In genomic region chr11:110366902-110367301, GRCm38 (mm10) we compare ENCODE assay signal across 17 mouse cellular contexts. TPM values are rescaled to one million over a fixed set of nuclear protein-coding genes. Genes with fewer than 3 reads are reported as not detected.
A peak's percentile ranks its signal among the peaks of the same experiment; 100 is the strongest.
DNase-seq lines count a peak whose midpoint lies in the region; ATAC-seq lines count a peak whose summit lies in the region.
"Had no signal": no experiment of that assay in that cellular context is flagged by ENCODE, and none has a peak within 500 bp of the region (broad histone marks: within the 10 kb centered on the region; RNA-seq: fewer than 3 reads in every experiment).

No protein-coding gene starts in this region.

- H3K27me3 ChIP-seq in liver, embryonic 11.5 days (replicated peaks; ENCODE audit: control insufficient read depth, insufficient read depth, low read length), result no peaks in the 10 kb centered on the region
- no peaks in the 10 kb centered on the region for H3K27me3 ChIP-seq in liver, embryonic 16.5 days (ENCODE audit: control insufficient read depth, insufficient read depth, low read depth, low read length)
- H3K27me3 ChIP-seq in hindbrain, embryonic 10.5 days (ENCODE audit: insufficient read depth, poor library complexity, severe bottlenecking), result no peaks in the 10 kb centered on the region
- H3K27me3 ChIP-seq: embryonic facial prominence, embryonic 13.5 days; forebrain, embryonic 12.5 days; heart, embryonic 12.5 days; neural tube, embryonic 13.5 days had no signal

- H3K4me1 ChIP-seq in liver, embryonic 11.5 days (replicated peaks; ENCODE audit: control insufficient read depth, insufficient read depth, low read length), result peaks cover 4% of the 10 kb centered on the region; the same call in 1 of the 2 replicates
- H3K4me1 ChIP-seq in liver, embryonic 16.5 days (ENCODE audit: control insufficient read depth, low read depth, low read length), result no peaks in the 10 kb centered on the region
- H3K4me1 ChIP-seq in hindbrain, embryonic 10.5 days (replicated peaks), result peaks cover 7% of the 10 kb centered on the region
- H3K4me1 ChIP-seq: heart, embryonic 12.5 days had no signal

- no peak overlapping the region for H3K9ac ChIP-seq in liver, embryonic 11.5 days (ENCODE audit: low read depth, low read length)
- no peak overlapping the region for H3K9ac ChIP-seq in liver, embryonic 16.5 days (ENCODE audit: low read depth, low read length)
- H3K9ac ChIP-seq: embryonic facial prominence, embryonic 13.5 days; forebrain, embryonic 12.5 days; heart, embryonic 12.5 days; neural tube, embryonic 13.5 days had no signal

- ATAC-seq in CD4-positive, CD25-positive, alpha-beta regulatory T cell, adult 4 months, result no peak
- ATAC-seq in liver, embryonic 11.5 days (replicated peaks; ENCODE audit: low FRiP score), result no peak
- no peak for ATAC-seq in liver, embryonic 16.5 days (ENCODE audit: low read depth)
- ATAC-seq: intestine, embryonic 16.5 days; midbrain, embryonic 16.5 days had no signal

- H3K27ac ChIP-seq in liver, embryonic 11.5 days (ENCODE audit: low read depth, low read length), result no peak overlapping the region
- H3K27ac ChIP-seq in liver, embryonic 16.5 days (ENCODE audit: low read length), result peak overlapping the region; percentile 52
- H3K27ac ChIP-seq in hindbrain, embryonic 10.5 days, result no peak overlapping the region
- H3K27ac ChIP-seq: embryonic facial prominence, embryonic 13.5 days; forebrain, embryonic 12.5 days; macrophage; neural tube, embryonic 13.5 days had no signal

- no peaks in the 10 kb centered on the region for H3K9me3 ChIP-seq in liver, embryonic 11.5 days (ENCODE audit: control insufficient read depth, low read length)
- H3K9me3 ChIP-seq in liver, embryonic 16.5 days (replicated peaks; ENCODE audit: control insufficient read depth, low read length), result no peaks in the 10 kb centered on the region
- no peaks in the 10 kb centered on the region for H3K9me3 ChIP-seq in hindbrain, embryonic 10.5 days
- H3K9me3 ChIP-seq: embryonic facial prominence, embryonic 13.5 days; forebrain, embryonic 12.5 days; heart, embryonic 12.5 days; neural tube, embryonic 13.5 days had no signal

- peak; percentile 21 for DNase-seq in CD4-positive, CD25-positive, alpha-beta regulatory T cell, adult 2 months (ENCODE audit: low read depth, low spot score)
- peak; percentile 7 for DNase-seq in liver
- no peak for DNase-seq in liver, embryonic 11.5 days (ENCODE audit: low spot score)
- DNase-seq in ZHBTc4 (ENCODE audit: low read depth, low spot score), result peak; percentile 70
- DNase-seq in hindbrain, embryonic 10.5 days (ENCODE audit: low spot score), result no peak
- DNase-seq in thymus, postnatal 10 days (ENCODE audit: low spot score in 2 of 2), result no peak
- DNase-seq: cerebellum, postnatal 25 days; heart, postnatal 4 days had no signal

- H3K4me2 ChIP-seq in liver, embryonic 11.5 days, result no peak overlapping the region
- no peak overlapping the region for H3K4me2 ChIP-seq in liver, embryonic 16.5 days (ENCODE audit: low read depth, low read length)
- H3K4me2 ChIP-seq: embryonic facial prominence, embryonic 13.5 days; forebrain, embryonic 12.5 days; heart, embryonic 12.5 days; neural tube, embryonic 13.5 days had no signal

- 68% methylated on average over 3 of the region's 3 CpGs for WGBS in liver, embryonic 11.5 days
- 53% methylated on average over 3 of the region's 3 CpGs for WGBS in liver, embryonic 16.5 days (ENCODE audit: insufficient replicate concordance)
- WGBS in hindbrain, embryonic 10.5 days, result 80% methylated on average over 3 of the region's 3 CpGs

- no peak overlapping the region for H3K4me3 ChIP-seq in liver, embryonic 11.5 days (ENCODE audit: low read depth, low read length)
- no peak overlapping the region for H3K4me3 ChIP-seq in liver, embryonic 16.5 days (ENCODE audit: low read depth, low read length)
- no peak overlapping the region for H3K4me3 ChIP-seq in hindbrain, embryonic 10.5 days
- H3K4me3 ChIP-seq: embryonic facial prominence, embryonic 13.5 days; forebrain, embryonic 12.5 days; heart, embryonic 12.5 days; neural tube, embryonic 13.5 days had no signal

- H3K36me3 ChIP-seq in liver, embryonic 11.5 days (ENCODE audit: control insufficient read depth, insufficient read depth, low read length), result no peaks in the 10 kb centered on the region
- no peaks in the 10 kb centered on the region for H3K36me3 ChIP-seq in liver, embryonic 16.5 days (ENCODE audit: control insufficient read depth, insufficient read depth)
- H3K36me3 ChIP-seq in hindbrain, embryonic 10.5 days, result no peaks in the 10 kb centered on the region
- H3K36me3 ChIP-seq: embryonic facial prominence, embryonic 13.5 days; forebrain, embryonic 12.5 days; heart, embryonic 12.5 days; neural tube, embryonic 13.5 days had no signal

RNA-seq across cellular contexts. Expression of gene Abca5, which starts 29.4 kb away (rescaled TPM):
- 1 to 10 TPM in 1 of 2 experiments, under 1 TPM in 1; 0.73 to 1.1 TPM for polyA plus RNA-seq in CD4-positive, CD25-positive, alpha-beta regulatory T cell, adult 4 months (2017; shearing (Covaris generic))
- polyA plus RNA-seq in liver, embryonic 11.5 days (2014; fragmentation: Nextera tagmentation; extraction: Ambion mirVana), result 0.79 and 1.5 TPM in 2 replicates
- polyA plus RNA-seq in liver, embryonic 16.5 days (2015; fragmentation: Nextera tagmentation; extraction: Ambion mirVana), result 0.81 and 0.99 TPM in 2 replicates
- polyA plus RNA-seq in hindbrain, embryonic 10.5 days (2016; fragmentation: Nextera tagmentation; extraction: Ambion mirVana), result 2.5 and 2.6 TPM in 2 replicates

RNA-seq across cellular contexts. Expression of gene Map2k6, which starts 32.0 kb away (rescaled TPM):
- polyA plus RNA-seq in CD4-positive, CD25-positive, alpha-beta regulatory T cell, adult 4 months (2017; shearing (Covaris generic)), result 1 to 10 TPM; 5.8 to 8.8 TPM
- polyA plus RNA-seq in liver, embryonic 11.5 days (2014; fragmentation: Nextera tagmentation; extraction: Ambion mirVana), result 14.8 and 15.0 TPM in 2 replicates
- 4.8 and 5.5 TPM in 2 replicates for polyA plus RNA-seq in liver, embryonic 16.5 days (2015; fragmentation: Nextera tagmentation; extraction: Ambion mirVana)
- polyA plus RNA-seq in hindbrain, embryonic 10.5 days (2016; fragmentation: Nextera tagmentation; extraction: Ambion mirVana), result 30.5 and 31.8 TPM in 2 replicates

Comparison
In these comparisons a context has a peak if more than half of its experiments do, and no peak if none do; other contexts are left out.
1. DNase-seq: peak in CD4-positive, CD25-positive, alpha-beta regulatory T cell, adult 2 months (single experiment), liver (single experiment) and ZHBTc4 (single experiment); none in liver, embryonic 11.5 days (single experiment), hindbrain, embryonic 10.5 days (single experiment) and thymus, postnatal 10 days (0 of 2).